Mouse (Mus musculus) limb, embryonic 12.5 days (tissue): ENCODE measurements around the gene Faf1. TPM values are rescaled to one million over a fixed set of nuclear protein-coding genes. Genes with fewer than 3 reads are reported as not detected.

ENCODE experiments used
- ATAC-seq: fragments of 200-750 bp; cut with Nextera tagmentation; 2 replicates; pipeline ENCODE4 v1.8.0; 2017; ENCODE audit warnings: low read depth, moderate TSS enrichment; ENCODE audit not compliant: insufficient number of reproducible peaks, insufficient read depth, low FRiP score, low TSS enrichment
- H3K27ac ChIP-seq: fragments of 300-500 bp; sonication (generic); 2 replicates; pipeline ENCODE4 v1.5.1; 2016; ENCODE audit warnings: mild to moderate bottlenecking, moderate library complexity
- H3K27me3 ChIP-seq: fragments of 300-500 bp; sonication (generic); 2 replicates; pipeline ENCODE4 v1.6.1; 2016; ENCODE audit warnings: mild to moderate bottlenecking, moderate library complexity
- H3K36me3 ChIP-seq: fragments of 300-500 bp; sonication (generic); 2 replicates; pipeline ENCODE4 v1.6.1; 2016; ENCODE audit warnings: mild to moderate bottlenecking, moderate library complexity
- H3K4me1 ChIP-seq: fragments of 300-500 bp; sonication (generic); replicated peaks from 2 replicates; pipeline ENCODE4 v1.6.1; 2016
- H3K4me2 ChIP-seq: fragments of 300-500 bp; sonication (generic); 2 replicates; pipeline ENCODE4 v1.6.1; 2016; ENCODE audit warnings: mild to moderate bottlenecking, moderate library complexity
- H3K4me3 ChIP-seq: fragments of 300-500 bp; sonication (generic); replicated peaks from 2 replicates; pipeline ENCODE4 v1.5.1; 2016; ENCODE audit warnings: mild to moderate bottlenecking
- H3K9ac ChIP-seq: fragments of 300-500 bp; sonication (generic); replicated peaks from 2 replicates; pipeline ENCODE4 v1.6.1; 2016; ENCODE audit warnings: mild to moderate bottlenecking, moderate library complexity
- H3K9me3 ChIP-seq: fragments of 300-500 bp; sonication (generic); 2 replicates; pipeline ENCODE4 v1.6.1; 2016; ENCODE audit warnings: mild to moderate bottlenecking, moderate library complexity
- WGBS: fragments of 180-500 bp; shearing (Covaris S2); methylation state at CpG from one replicate; pipeline ENCODE4 v1.1.7; 2016; 5-methylcytosine and 5-hydroxymethylcytosine counted together
- polyA plus RNA-seq: library from polyadenylated mRNA; unstranded; fragments of >200 nt; fragmentation: Nextera tagmentation; extraction: Ambion mirVana; gene quantifications from 2 replicates; pipeline ENCODE4 v1.2.1, GENCODE M21; 2016

The Faf1 gene
- polyA plus RNA-seq, 1 experiment from 2014 or later, result 33.3 TPM

- ATAC-seq, result no peak
Measured at GRCm38 (mm10) chr4:109705349-109705748, 29.0 kb downstream of the Faf1 start.

GRCm38 (mm10) chr4:109719281-109719680 lies 42.9 kb downstream of the Faf1 start:
- no peaks in the 10 kb centered on the region for H3K4me1 ChIP-seq

More at GRCm38 (mm10) chr4:109705349-109705748, 29.0 kb downstream of the Faf1 start:
- H3K9me3 ChIP-seq, result no peaks in the 10 kb centered on the region
- H3K27me3 ChIP-seq, result no peaks in the 10 kb centered on the region
- H3K4me2 ChIP-seq, result no peak overlapping the region
- H3K27ac ChIP-seq, result no peak overlapping the region
- H3K9ac ChIP-seq, result no peak overlapping the region
- no peaks in the 10 kb centered on the region for H3K4me1 ChIP-seq
- H3K36me3 ChIP-seq, result no peaks in the 10 kb centered on the region
- no peak overlapping the region for H3K4me3 ChIP-seq
- 93% methylated on average over 2 of the region's 2 CpGs for WGBS

DNA sequence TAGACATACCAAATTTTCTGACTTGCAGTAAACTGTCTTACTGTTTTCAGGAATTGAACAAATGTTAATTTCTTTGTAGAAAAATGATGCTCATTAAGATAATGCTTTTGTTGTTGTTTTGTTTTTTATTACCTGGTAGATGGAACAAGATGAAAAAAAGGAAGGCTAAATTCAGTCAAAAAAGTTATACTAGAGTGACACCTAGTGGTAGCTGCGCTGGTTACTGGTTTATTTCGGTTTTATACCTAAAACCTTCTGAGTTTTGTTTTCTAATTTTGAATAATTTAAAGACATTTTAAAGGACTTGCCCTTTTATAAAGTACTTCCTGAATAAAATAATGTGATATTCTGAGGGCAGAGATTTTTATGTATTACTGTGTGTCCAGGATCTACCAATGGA lies 52.9 kb downstream of the Faf1 start:
- Histone ChIP-seq H3K36me3 (no peaks in the 10 kb centered on the region), H3K4me1 (no peaks in the 10 kb centered on the region), H3K9ac (no peak overlapping the region), H3K4me3 (no peak overlapping the region), H3K27ac (no peak overlapping the region), H3K4me2 (no peak overlapping the region), H3K27me3 (no peaks in the 10 kb centered on the region), H3K9me3 (no peaks in the 10 kb centered on the region)
- no peak for ATAC-seq
- WGBS, result 7% methylated on average over 2 of the region's 2 CpGs

More at GRCm38 (mm10) chr4:109719281-109719680, 42.9 kb downstream of the Faf1 start:
- H3K4me2 ChIP-seq, result no peak overlapping the region
- no peaks in the 10 kb centered on the region for H3K27me3 ChIP-seq
- no peak overlapping the region for H3K9ac ChIP-seq
- 95% methylated on average over 5 of the region's 5 CpGs for WGBS
- no peaks in the 10 kb centered on the region for H3K36me3 ChIP-seq
- no peak for ATAC-seq
- no peak overlapping the region for H3K27ac ChIP-seq
- H3K9me3 ChIP-seq, result no peaks in the 10 kb centered on the region
- H3K4me3 ChIP-seq, result no peak overlapping the region

- no peak overlapping the region for H3K4me2 ChIP-seq
- WGBS, result 48% methylated on average over 1 of the region's 1 CpGs
Measured at GRCm38 (mm10) chr4:109735754-109736153, 59.4 kb downstream of the Faf1 start.

GRCm38 (mm10) chr4:109743984-109744383 lies 67.6 kb downstream of the Faf1 start:
- Histone ChIP-seq H3K9me3 (no peaks in the 10 kb centered on the region), H3K27ac (no peak overlapping the region), H3K9ac (no peak overlapping the region), H3K4me1 (no peaks in the 10 kb centered on the region), H3K36me3 (peaks cover under 1% of the 10 kb centered on the region; the same call in 1 of the 2 replicates), H3K4me3 (no peak overlapping the region), H3K27me3 (no peaks in the 10 kb centered on the region), H3K4me2 (no peak overlapping the region)
- no peak for ATAC-seq
- WGBS, result 61% methylated on average over 2 of the region's 2 CpGs

More at GRCm38 (mm10) chr4:109735754-109736153, 59.4 kb downstream of the Faf1 start:
- ATAC-seq, result no peak
- Histone ChIP-seq H3K9me3 (no peaks in the 10 kb centered on the region), H3K9ac (no peak overlapping the region), H3K27me3 (no peaks in the 10 kb centered on the region), H3K4me1 (no peaks in the 10 kb centered on the region), H3K27ac (no peak overlapping the region), H3K36me3 (peaks cover 4% of the 10 kb centered on the region; the same call in 1 of the 2 replicates), H3K4me3 (no peak overlapping the region)

GRCm38 (mm10) chr4:109759031-109759430 lies 82.6 kb downstream of the Faf1 start:
- no peak for ATAC-seq
- no peak overlapping the region for H3K9ac ChIP-seq
- no peak overlapping the region for H3K27ac ChIP-seq
- WGBS, result 29% methylated on average over 2 of the region's 2 CpGs
- H3K9me3 ChIP-seq, result no peaks in the 10 kb centered on the region
- H3K36me3 ChIP-seq, result no peaks in the 10 kb centered on the region
- no peak overlapping the region for H3K4me3 ChIP-seq
- H3K4me1 ChIP-seq, result peaks cover 10% of the 10 kb centered on the region
- H3K4me2 ChIP-seq, result no peak overlapping the region
- no peaks in the 10 kb centered on the region for H3K27me3 ChIP-seq

GRCm38 (mm10) chr4:109759901-109760300 lies 83.5 kb downstream of the Faf1 start:
- peaks cover 4% of the 10 kb centered on the region for H3K4me1 ChIP-seq
- H3K4me3 ChIP-seq, result no peak overlapping the region
- H3K4me2 ChIP-seq, result no peak overlapping the region
- 69% methylated on average over 2 of the region's 2 CpGs for WGBS
- no peaks in the 10 kb centered on the region for H3K9me3 ChIP-seq
- H3K36me3 ChIP-seq, result no peaks in the 10 kb centered on the region
- no peak overlapping the region for H3K9ac ChIP-seq
- no peak for ATAC-seq
- H3K27me3 ChIP-seq, result no peaks in the 10 kb centered on the region
- H3K27ac ChIP-seq, result no peak overlapping the region

GRCm38 (mm10) chr4:109760501-109760900 lies 84.1 kb downstream of the Faf1 start:
- Histone ChIP-seq H3K27ac (no peak overlapping the region), H3K4me3 (no peak overlapping the region), H3K36me3 (no peaks in the 10 kb centered on the region), H3K4me1 (peaks cover 4% of the 10 kb centered on the region), H3K27me3 (no peaks in the 10 kb centered on the region), H3K9ac (no peak overlapping the region), H3K4me2 (no peak overlapping the region), H3K9me3 (no peaks in the 10 kb centered on the region)
- whole genome bisulfite sequencing, result 51% methylated on average over 3 of the region's 3 CpGs
- no peak for ATAC-seq

DNA sequence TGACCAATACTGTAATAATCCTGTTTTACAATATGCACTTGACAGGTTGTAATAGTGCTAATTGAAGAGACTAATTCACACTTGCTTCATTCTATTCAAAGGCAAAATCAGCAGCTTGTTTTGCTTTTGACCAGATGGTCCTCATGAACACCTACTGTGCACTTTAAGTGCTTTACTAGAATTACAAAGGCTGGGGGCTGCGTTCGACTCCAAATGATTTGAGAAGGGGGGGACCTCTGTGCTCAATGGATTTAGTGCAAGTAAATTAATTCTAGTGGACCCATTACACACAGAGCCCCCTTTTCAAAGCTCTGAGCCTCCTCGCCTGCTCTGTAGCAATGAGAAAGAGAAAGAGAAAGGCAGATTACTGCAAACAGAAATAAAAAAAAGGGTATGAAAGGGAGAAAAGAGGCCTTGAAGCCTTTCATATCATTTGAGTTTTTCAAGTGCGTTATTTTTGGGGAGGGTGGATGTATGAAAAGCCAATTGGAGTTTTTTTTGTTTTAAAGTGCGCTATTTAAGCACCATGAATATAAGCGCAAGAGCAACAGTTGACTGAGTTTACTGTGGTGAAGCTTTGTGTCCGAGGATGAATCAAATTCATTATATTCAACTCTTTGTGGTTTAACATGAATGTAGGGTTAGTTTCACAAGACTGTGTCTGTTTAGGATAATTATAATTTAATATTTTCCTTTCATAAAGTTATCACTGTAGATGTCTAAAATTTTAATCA lies 86.5 kb downstream of the Faf1 start:
- Histone ChIP-seq H3K4me2 (no peak overlapping the region), H3K9me3 (no peaks in the 10 kb centered on the region), H3K4me1 (peaks cover 4% of the 10 kb centered on the region), H3K4me3 (no peak overlapping the region), H3K27me3 (no peaks in the 10 kb centered on the region), H3K36me3 (no peaks in the 10 kb centered on the region), H3K9ac (no peak overlapping the region), H3K27ac (no peak overlapping the region)
- no peak; the same call in 1 of the 2 replicates for ATAC-seq
- WGBS, result 32% methylated on average over 7 of the region's 7 CpGs

DNA sequence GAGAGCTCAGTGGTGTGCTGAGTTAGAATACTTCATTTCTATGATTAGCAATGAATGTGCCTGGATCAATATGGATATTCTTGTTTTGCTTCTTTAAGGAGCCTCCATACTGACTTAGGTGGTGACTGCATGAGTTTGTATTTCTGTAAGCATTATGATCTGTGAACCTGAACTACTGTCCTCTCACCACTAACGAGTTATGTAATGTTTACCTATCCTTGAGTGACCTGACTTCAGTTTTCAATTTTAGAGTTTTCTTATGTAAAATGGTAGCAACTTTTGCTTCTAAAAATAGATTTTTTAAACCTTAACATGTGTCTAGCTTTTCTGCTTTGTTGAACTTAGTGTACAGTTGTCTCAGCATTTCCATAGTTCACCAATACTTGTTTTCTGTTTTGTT lies 92.7 kb downstream of the Faf1 start:
- H3K9ac ChIP-seq, result no peak overlapping the region
- H3K27me3 ChIP-seq, result no peaks in the 10 kb centered on the region
- no peak overlapping the region for H3K4me3 ChIP-seq
- no peak for ATAC-seq
- no peak overlapping the region for H3K4me2 ChIP-seq
- WGBS, result 72% methylated on average over 1 of the region's 1 CpGs
- H3K36me3 ChIP-seq, result no peaks in the 10 kb centered on the region
- H3K27ac ChIP-seq, result no peak overlapping the region
- no peaks in the 10 kb centered on the region for H3K4me1 ChIP-seq
- H3K9me3 ChIP-seq, result no peaks in the 10 kb centered on the region

- no peaks in the 10 kb centered on the region for H3K27me3 ChIP-seq
- H3K27ac ChIP-seq, result no peak overlapping the region
- 55% methylated on average over 4 of the region's 4 CpGs for WGBS
- peaks cover 2% of the 10 kb centered on the region; the same call in 1 of the 2 replicates for H3K4me1 ChIP-seq
- no peaks in the 10 kb centered on the region for H3K9me3 ChIP-seq
- no peak overlapping the region for H3K9ac ChIP-seq
- no peaks in the 10 kb centered on the region for H3K36me3 ChIP-seq
- ATAC-seq, result no peak
- no peak overlapping the region for H3K4me2 ChIP-seq
- no peak overlapping the region for H3K4me3 ChIP-seq
Measured at GRCm38 (mm10) chr4:109782577-109783114, 106.3 kb downstream of the Faf1 start.
